In genomic region chr4:130848814-130849213, GRCm38 (mm10) we compare ENCODE assay signal across 16 mouse cellular contexts.
"Had no signal": no experiment of that assay in that cellular context is flagged by ENCODE, and none has a peak within 500 bp of the region (broad histone marks: within the 10 kb centered on the region; RNA-seq: fewer than 3 reads in every experiment).

No protein-coding gene starts in this region.

- H3K4me2 ChIP-seq: limb, embryonic 15.5 days; liver, embryonic 12.5 days; lung, embryonic 14.5 days; midbrain, embryonic 12.5 days had no signal

- DNase-seq: kidney, adult 9 months; kidney, postnatal 36 days; layer of hippocampus, adult 9-11 months; layer of hippocampus, postnatal 36 days; lung, embryonic 14.5 days; lung, postnatal 10 days; lung, postnatal 4 days; retina, postnatal 1 day; right cerebral cortex, postnatal 4 days; spleen, adult 18-20 months; thymus, adult 2 months; thymus, postnatal 36 days had no signal

- H3K9ac ChIP-seq: limb, embryonic 15.5 days; liver, embryonic 12.5 days; lung, embryonic 14.5 days; midbrain, embryonic 12.5 days had no signal

- H3K9me3 ChIP-seq: limb, embryonic 15.5 days; liver, embryonic 12.5 days; midbrain, embryonic 12.5 days had no signal

- H3K4me1 ChIP-seq: limb, embryonic 15.5 days; liver, embryonic 12.5 days; midbrain, embryonic 12.5 days had no signal

- H3K36me3 ChIP-seq: limb, embryonic 15.5 days; liver, embryonic 12.5 days; midbrain, embryonic 12.5 days had no signal

- H3K27ac ChIP-seq: kidney, postnatal 0 days; limb, embryonic 15.5 days; liver, embryonic 12.5 days; midbrain, embryonic 12.5 days had no signal

- H3K4me3 ChIP-seq: limb, embryonic 15.5 days; liver, embryonic 12.5 days; midbrain, embryonic 12.5 days had no signal

- H3K27me3 ChIP-seq: limb, embryonic 15.5 days; midbrain, embryonic 12.5 days had no signal

- ATAC-seq: liver, embryonic 12.5 days had no signal
